Mouse (Mus musculus) adrenal gland (tissue): ENCODE measurements around the gene Pola2.

Source experiments
- intact Hi-C: fragments of 180-260 bp; cut with DNase I; formaldehyde crosslinking; loops from one replicate; pipeline ENCODE4 v1.15.1; 2025

Pola2 gene

DNA sequence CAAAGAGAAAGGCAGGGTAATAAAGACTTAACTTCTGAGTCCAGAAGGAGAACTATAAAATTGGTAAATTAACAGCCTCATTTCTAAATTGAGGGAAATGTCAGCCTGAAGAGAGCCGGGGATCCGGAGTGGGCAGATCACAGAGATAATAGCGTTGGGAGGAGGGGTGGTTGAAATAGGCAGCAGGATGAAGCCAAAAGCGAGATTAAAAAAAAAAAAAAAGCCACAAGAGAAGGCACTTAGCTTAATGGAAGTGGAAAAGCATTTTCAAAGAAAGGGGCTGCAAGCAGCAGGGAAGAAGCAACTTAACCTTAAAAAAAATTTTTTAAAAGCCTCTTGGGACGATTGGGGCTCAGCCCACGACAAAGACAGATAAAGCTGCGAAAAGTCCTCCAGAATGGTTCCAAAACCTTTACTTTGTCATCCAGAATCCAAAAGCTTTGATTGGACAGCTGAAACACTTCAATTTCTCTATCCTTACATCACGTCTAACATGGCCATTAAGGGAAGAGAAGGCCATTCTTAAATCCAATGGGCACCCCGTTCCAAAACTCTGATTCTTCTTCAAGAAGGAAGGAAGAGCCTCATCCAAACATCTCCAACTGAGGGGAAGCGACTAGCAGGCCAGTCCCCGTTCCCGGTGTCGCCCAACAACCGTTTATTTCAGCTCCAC is 52.4 kb downstream of the Pola2 start:
- intact Hi-C loops: no loop called here

DNA sequence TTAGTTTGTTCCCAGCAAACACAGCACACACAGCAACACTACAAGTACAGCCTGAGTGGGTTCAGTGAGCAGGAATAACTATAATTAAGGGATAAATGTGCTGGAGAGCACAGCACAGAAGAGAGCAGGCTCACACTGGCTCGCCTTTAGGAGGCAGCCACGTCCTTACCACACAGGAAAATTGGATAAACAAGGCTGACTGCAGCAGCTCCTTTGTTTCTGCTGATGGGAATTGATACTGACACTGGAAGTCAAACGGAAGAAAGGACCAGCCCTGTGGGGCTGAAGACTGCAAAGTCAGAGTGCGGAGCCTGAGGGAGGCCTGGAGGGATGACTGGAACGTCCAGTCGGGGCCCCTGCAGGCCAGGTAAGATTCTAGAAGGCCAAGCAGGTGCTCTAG is 53.8 kb downstream of the Pola2 start:
- intact Hi-C loops: no loop called here

DNA sequence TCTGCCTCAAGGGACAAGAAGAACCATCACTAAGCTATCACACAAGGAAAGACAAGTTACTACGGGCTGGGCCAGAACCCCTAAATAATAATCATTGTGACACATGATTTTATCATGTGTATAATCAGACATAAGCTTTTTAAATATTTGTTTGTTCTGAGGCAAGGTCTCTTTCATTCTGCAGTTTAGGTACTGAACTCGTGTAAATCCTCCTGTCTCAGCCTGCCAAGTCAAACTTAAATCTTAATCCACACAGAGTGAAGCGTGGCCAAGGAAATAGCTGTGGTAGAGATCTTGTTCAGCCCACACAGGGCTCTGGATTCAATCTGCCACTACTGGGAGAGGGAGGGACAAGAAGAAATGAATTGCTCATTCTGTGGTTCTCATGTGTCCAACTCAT is 56.7 kb downstream of the Pola2 start:
- intact Hi-C loops: no loop called here

DNA sequence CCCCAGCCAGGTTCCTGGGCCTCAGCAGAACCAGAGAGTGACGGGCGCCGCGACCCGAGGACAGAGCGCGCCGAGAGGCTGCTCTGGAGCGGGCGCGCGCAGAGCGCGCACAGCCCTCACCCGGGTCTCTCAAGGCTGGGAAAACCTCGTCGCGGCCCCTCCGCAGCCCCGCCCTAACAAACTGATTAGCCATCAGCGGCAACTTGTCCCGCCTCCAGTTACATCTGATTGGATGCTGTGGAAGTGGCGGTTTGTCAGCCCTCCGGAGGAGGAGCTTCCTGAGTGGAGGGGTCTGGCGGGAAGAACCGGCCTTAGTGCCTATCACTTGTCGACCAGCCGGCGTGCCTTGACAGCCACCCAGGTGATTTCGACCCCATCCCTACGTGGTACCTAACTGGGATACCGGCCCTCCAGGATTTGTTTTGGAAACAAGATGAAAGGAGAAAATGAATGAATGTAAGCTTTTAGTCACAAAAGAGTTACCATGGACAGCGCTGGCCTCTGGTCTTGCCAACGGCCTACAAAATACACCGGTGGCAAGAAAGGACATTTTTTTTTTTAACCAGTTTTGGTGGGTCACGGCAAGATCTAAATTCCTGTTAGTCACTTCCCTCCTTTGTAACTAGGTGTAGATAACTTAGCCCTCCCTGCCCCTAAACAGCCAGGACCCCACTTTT is 69.9 kb downstream of the Pola2 start, which contains the start of gene Tigd3:
Tigd3 (minus strand) TSS at position 148 of the 677 bp plus-strand sequence.
- intact Hi-C loops: no loop called here

DNA sequence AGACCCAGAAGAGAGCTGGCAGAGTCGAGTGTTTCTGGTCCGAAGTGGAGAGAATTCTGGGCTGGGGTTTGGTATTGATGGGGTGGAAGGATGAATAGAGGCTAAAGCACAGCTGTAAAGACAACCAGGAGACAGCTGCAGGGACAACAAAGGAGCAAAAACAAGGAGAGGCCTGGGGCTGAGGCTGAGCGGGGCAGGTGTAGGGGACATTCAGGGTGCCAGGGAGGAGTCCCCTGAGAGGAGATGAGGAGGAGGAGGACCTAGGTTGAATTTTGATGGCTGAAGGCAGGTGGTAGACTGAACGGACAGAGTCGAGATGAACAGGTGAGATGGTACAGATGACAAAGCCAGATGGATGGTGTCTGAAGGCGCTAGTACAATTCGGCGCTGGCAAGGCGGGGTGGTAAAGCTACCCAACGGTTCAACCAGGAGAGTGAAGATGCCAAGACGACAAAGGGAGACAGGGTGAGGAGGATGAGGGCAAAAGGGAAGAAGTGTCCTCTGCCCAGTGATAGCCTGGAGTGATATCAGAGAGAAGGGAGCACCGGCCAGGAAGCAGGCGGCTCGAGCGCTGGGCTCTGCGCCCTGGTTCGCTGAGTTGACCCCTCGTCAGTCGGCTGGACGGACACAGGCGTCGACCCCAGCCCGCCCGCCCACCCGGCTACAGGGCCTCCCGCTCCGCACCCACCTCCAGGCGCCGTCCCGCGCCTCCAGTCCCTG is 70.6 kb downstream of the Pola2 start:
- intact Hi-C loops: no loop called here

DNA sequence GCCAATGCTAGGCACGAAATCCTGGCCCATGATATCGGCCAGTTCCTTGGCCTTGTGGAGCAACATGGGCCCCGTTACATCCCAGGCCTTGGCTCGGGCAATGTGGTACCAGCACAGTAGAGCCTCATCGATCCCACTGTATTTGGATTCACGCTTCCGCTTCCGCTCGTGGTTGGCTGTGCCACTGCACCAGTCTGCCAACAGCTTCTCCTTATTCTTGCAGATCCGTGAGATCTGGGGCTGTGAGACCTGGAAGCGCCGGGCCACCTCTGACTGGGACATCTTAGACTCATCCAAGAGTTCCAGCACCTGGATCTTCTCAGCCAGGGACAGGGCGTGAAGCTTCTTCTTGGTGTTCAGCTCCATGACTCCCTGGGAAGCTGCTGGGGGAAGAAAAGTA is 71.3 kb downstream of the Pola2 start:
- intact Hi-C loops: no loop called here

DNA sequence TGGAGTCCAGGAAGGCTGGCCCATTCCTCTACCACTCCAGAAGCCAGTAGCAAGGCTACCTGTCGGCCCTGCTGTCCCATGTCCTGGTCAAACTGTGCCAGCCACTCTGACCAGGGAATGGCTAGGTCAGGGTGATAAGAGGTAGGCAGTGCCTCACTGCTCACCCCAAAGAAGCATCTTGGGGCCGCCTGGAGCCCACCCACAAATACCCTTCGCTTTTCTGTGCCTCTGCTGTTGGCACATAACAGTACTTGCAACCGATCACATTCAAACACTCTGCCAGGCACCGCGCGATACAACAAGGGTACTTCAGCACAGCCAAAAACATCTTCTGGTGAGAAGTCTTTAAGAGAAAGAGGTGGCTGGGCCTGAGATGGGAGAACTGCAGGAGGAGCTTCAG is 71.7 kb downstream of the Pola2 start:
- intact Hi-C loops: no loop called here

DNA sequence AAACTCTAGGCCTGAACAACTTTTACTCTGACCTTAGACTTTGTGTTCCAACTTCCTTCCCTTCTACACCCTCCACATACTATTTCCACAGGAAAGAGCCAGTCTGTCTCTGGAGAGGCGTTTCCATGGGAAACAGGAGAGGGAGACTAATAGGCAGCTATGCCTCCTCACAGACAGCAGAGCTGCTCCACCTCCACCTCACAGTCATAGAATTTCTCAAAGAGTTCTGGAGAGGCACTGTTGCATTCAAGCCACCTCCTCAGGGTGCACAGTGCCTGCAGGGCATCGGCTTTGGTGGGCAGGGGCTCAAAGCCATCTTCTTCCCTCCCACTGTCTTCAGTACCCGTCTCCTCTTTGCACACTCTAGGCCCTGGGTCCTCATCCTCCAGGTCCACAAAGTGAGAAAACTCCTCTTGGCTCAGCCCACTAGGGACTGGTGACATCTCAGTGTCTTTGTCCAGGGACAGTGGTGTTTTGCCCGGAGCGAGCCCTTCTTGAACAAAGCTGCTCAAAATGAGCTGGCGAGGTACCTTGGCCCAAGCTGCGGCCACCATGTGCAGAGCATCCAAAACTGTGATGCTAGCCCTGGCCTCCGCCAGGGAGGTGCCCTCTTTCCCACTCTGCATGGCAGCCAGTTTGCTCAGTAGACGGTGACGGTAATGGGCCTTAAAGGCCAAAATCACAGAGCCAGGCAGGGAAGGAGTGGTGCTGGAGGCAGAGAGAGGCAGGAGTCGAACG is 72.3 kb downstream of the Pola2 start:
- intact Hi-C loops: no loop called here
